Mouse (Mus musculus) lung, adult 2 months (tissue): ENCODE data around the gene Slc38a3. TPM values are rescaled to one million over a fixed set of nuclear protein-coding genes. Genes with fewer than 3 reads are reported as not detected.

Experiments
- DNase-seq: peaks from one replicate; pipeline ENCODE4 v3.0.0; 2022
- H3K4me1 ChIP-seq: fragments of 200-500 bp; 2 replicates; pipeline ENCODE4 v1.6.1; 2011; ENCODE audit warnings: low read length; ENCODE audit not compliant: control insufficient read depth, insufficient read depth
- H3K4me3 ChIP-seq: fragments of 200-500 bp; replicated peaks from 2 replicates; pipeline ENCODE3; 2011; ENCODE audit warnings: low read depth, mild to moderate bottlenecking, control low read depth, low read length; ENCODE audit errors: extremely low read depth
- CTCF ChIP-seq: fragments of 200-500 bp; IDR thresholded peaks from 2 replicates; pipeline ENCODE4 v1.5.1; 2011; ENCODE audit warnings: mild to moderate bottlenecking, low read length, control low read depth; ENCODE audit not compliant: insufficient read depth
- POLR2A ChIP-seq: fragments of 200-500 bp; IDR thresholded peaks from 2 replicates; pipeline ENCODE4 v1.6.1; 2011; ENCODE audit warnings: low read depth, mild to moderate bottlenecking, control low read depth, low read length, borderline replicate concordance; ENCODE audit errors: extremely low read depth
- WGBS: fragments of 180-500 bp; shearing (Covaris S2); methylation state at CpG from one replicate; pipeline ENCODE4 v1.1.7; 2018; 5-methylcytosine and 5-hydroxymethylcytosine counted together
- polyA plus RNA-seq: library from polyadenylated mRNA; depleted of rRNA; stranded (reverse); fragments of >200 nt; gene quantifications from 2 replicates; pipeline ENCODE4 v1.2.3, GENCODE M21; 2012

Gene Slc38a3
- polyA plus RNA-seq, 1 experiment, result 16.1 TPM

- H3K4me3 ChIP-seq, result no peak overlapping the region
- TF ChIP-seq POLR2A (no peak), CTCF (no peak)
- H3K4me1 ChIP-seq, result peaks cover 60% of the 10 kb centered on the region
- 26% methylated on average over 5 of the region's 5 CpGs for WGBS
- no peak for DNase-seq
Measured at GRCm38 (mm10) chr9:107624539-107624938, 44.8 kb downstream of the Slc38a3 start.

GRCm38 (mm10) chr9:107620954-107621353, 48.4 kb downstream of the Slc38a3 start:
- TF ChIP-seq CTCF, result no peak
- no peak for TF ChIP-seq POLR2A
- H3K4me3 ChIP-seq, result no peak overlapping the region
- no peak for DNase-seq
- peaks cover 42% of the 10 kb centered on the region for H3K4me1 ChIP-seq

DNA sequence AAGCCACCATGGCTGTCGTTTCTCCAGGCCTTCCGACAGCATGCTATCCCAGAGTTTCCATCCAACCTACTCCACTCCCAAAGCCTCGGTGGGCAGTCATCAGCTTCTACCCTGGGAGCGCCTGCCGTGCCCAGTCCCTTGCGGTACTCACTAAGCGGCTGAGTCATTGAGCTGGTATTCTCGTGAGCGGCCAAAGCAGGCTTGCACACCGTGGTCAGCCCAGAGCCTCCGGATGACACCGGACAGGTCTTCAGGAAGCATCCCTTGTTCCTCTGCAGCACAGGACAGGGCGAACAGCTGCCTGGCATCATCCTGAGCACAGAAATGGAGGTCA, 49.8 kb downstream of the Slc38a3 start:
- Histone ChIP-seq H3K4me3 (no peak overlapping the region), H3K4me1 (peaks cover 30% of the 10 kb centered on the region)
- DNase-seq, result no peak
- TF ChIP-seq POLR2A (no peak), CTCF (no peak)
- 46% methylated on average over 13 of the region's 13 CpGs for WGBS

DNA sequence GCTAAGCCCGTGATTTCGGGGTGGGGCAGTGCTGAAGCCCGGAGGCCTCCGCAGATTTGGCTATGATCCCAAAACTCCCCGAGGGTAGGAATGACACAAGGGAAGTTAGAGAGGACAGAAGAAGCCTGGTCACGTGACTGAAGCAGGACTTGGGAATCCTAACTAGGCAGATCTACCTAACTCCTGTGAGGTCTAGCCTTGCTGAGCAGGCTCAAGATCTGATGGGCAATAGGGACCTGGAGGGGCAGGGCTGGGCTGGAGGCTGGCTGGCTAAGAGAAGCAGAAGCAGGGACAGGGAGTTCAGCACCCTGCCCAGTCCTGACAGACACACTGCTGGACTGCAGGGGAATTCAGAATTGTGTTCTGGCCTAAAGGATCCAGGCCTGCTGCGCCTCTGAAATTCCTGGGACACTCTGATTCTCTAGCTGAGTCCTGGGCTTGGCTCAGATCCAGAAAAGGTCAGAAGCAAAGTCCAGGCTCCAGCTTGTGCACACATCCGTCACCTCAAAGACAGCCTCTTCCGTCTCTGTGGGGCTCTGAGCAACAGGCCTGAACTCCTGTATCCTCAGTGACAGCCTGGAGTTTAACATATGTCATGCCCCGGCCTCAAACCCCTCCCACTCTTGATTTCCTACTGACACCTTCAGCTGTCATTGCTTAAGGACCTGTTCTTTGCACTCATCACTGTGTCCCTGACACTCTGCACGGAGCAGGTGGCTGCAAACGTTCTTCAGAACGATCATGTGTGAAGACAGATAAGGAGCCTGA, 50.4 kb downstream of the Slc38a3 start:
- Histone ChIP-seq H3K4me3 (no peak overlapping the region), H3K4me1 (peaks cover 24% of the 10 kb centered on the region)
- 27% methylated on average over 13 of the region's 13 CpGs for WGBS
- TF ChIP-seq CTCF, result no peak
- no peak; the same call in 1 of the 2 replicates for TF ChIP-seq POLR2A
- DNase-seq, result no peak

GRCm38 (mm10) chr9:107618098-107618497, 51.2 kb downstream of the Slc38a3 start:
- no peak for DNase-seq
- Histone ChIP-seq H3K4me3 (no peak overlapping the region), H3K4me1 (peaks cover 19% of the 10 kb centered on the region)
- WGBS, result 51% methylated on average over 6 of the region's 6 CpGs
- TF ChIP-seq CTCF (no peak), POLR2A (no peak)

GRCm38 (mm10) chr9:107617461-107617860, 51.9 kb downstream of the Slc38a3 start:
- DNase-seq, result no peak
- WGBS, result 63% methylated on average over 2 of the region's 2 CpGs

DNA sequence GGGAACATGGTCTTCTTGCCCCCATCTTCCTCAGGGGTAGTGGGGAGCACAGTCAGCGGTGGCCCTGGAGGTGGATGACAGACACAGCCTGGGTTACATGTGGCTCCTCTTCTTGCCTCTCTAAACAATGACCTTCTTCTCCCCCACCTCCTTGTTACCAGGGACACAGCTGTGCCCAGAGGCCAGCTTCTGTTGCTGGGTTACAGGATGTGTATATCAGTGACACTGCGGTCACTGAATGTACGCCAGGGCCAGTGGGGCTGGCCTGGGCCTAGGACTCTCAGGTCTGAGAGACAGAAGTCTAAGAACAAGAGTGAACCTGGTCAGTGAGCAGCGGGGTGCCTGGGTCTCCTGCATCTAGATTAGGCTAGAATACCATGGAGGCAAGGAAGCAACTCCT, 54.3 kb downstream of the Slc38a3 start:
- 69% methylated on average over 4 of the region's 4 CpGs for WGBS
- H3K4me1 ChIP-seq, result peaks cover 27% of the 10 kb centered on the region
- no peak for DNase-seq
- TF ChIP-seq CTCF (no peak), POLR2A (no peak)
- no peak overlapping the region for H3K4me3 ChIP-seq

More at GRCm38 (mm10) chr9:107617461-107617860, 51.9 kb downstream of the Slc38a3 start:
- TF ChIP-seq POLR2A, result no peak
- no peak for TF ChIP-seq CTCF
- no peak overlapping the region for H3K4me3 ChIP-seq
- peaks cover 19% of the 10 kb centered on the region for H3K4me1 ChIP-seq

DNA sequence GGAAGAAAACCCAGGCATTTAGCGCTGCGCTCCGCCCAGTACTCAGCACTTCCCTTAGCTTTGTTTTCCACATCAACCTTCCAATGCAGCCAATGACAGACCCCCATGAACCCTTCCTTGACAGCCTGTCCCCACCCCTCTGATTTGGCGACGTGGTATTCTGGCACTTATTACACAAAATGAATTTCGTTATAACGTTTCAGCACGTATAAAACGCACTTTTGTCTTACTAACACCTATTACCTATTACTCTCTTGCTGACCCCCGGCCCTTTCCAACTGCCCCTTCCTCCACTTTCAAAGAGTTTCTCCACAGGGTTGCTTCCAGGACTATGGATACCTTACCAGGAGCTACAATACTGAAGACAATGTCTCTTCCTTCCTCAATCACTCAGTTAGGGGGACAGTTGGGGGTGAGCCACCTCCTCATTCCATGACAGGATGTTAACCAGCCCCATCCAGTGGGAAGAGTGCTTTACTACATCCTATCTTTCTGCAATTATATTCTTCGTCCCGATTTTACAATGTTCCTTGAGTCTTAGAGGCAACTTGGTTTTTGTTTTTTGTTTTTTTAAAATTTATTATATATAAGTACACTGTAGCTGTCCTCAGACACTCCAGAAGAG, 56.3 kb downstream of the Slc38a3 start:
- TF ChIP-seq CTCF (0 out of 2 replicates have a peak, but pooled peaks have one; percentile 13), POLR2A (no peak)
- Histone ChIP-seq H3K4me1 (peaks cover 19% of the 10 kb centered on the region), H3K4me3 (no peak overlapping the region)
- no peak for DNase-seq
- 3% methylated on average over 12 of the region's 12 CpGs for WGBS

DNA sequence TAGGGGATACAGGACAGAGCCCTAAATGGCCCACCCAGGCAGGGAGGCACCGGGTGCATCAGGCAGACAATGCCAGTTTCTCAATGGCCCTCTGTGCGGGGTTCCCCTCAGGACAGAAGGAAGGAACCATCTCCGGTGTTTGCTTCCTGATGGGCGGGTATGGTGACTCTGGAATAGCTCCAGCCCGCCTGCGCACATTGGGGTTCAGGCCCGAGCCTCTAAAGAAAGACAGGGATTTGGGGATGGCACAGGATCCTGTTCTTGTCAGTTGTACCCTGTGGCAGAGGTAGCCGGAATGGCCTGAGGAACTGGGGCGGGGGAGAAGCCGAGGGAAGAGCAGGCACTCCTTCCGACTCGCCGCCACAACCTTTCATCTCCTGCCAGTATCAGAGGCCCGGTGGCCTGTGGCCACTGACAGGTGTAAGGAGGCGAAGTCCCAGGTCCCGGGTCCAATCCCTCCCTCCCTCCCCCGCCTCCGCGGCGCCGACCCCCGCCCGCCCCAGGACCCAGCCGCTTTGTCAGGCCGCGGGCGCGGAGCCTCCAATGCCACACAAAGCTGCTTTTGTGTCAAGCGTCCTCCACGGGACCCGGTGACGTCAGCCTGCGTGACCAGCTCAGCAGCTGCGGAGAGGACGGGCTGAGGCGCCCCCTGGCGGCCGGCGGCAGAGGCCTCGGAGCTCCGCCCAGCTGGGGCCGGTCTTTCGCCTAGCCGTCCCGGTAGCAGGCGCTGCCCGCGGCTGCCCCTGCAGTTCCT, 57.0 kb downstream of the Slc38a3 start:
- H3K4me3 ChIP-seq, result peak overlapping the region; percentile 27
- DNase-seq, result peak; percentile 98
- H3K4me1 ChIP-seq, result peaks cover 18% of the 10 kb centered on the region
- WGBS, result 3% methylated on average over 44 of the region's 48 CpGs
- TF ChIP-seq POLR2A (peak; percentile 83; the same call in 1 of the 2 replicates), CTCF (peak; percentile 33; the same call in 1 of the 2 replicates)
